Mouse (Mus musculus): ENCODE results near the gene Mark2.

The Mark2 gene

GRCm38 (mm10) chr19:7334049-7334448 lies 7.6 kb downstream of the Mark2 start:
- DNase-seq (ENCODE audit: extremely low spot score, low spot score), result no peak

DNA sequence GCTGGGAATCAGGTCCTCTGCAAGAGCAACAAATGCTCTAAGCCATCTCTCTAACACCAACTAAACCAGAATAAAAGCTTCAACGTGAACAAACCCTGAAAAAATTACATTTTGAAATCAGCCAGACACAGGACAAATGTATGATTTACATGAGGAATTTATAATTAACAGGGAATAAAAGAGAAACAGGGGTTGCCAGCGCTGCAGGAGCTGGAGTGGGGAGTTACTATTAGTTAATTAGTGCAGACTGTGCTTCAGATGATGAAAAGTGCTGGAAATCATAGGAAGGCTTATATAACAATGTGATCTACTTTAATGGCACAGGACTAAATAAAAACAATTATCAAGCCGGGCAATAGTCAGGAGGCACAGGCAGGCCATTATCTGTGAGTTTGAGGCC lies 20.3 kb downstream of the Mark2 start:
- DNase-seq (ENCODE audit: extremely low spot score, low spot score), result no peak

DNA sequence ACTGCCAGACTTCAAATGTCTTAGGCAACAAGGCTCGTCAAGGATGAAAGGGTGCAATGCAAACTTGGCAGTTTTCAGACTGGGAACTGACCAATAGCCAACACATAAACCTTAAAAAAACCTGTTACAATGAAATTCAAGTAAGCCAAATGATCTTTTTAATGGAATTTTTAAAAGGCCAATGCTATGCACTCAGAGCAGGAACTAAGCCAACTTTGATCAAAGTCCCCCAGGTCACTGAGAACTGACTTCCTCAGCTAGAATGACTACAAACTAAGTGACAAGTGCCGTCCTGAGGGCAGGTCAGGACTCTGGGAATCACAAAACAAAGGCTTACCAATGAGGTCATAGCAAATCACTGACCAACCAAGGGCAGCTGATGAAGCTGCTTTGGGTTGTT lies 21.5 kb downstream of the Mark2 start:
- no peak for DNase-seq (ENCODE audit: extremely low spot score, low spot score)

- DNase-seq (ENCODE audit: extremely low spot score, low spot score), result no peak
Observed at GRCm38 (mm10) chr19:7317716-7318115, 23.9 kb downstream of the Mark2 start.

- DNase-seq (ENCODE audit: extremely low spot score, low spot score), result no peak
Observed at GRCm38 (mm10) chr19:7316822-7317221, 24.8 kb downstream of the Mark2 start.

DNA sequence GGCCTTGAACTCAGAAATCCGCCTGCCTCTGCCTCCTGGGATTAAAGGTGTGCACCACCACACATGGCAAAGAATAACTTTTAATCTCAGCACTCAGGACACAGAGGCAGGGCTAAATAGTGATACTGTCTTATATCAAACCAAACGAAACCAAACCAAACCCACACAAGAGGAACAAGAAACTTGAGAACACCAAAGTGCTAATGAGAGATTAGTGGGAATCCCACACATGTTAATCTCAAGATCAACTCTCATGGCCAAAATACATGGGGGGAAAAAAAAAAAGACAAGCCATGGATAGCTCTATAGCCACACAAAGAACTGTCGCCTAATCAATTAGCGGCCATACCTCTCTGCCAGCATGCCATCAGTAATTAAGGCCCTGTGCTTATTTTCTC lies 26.1 kb downstream of the Mark2 start:
- no peak for DNase-seq (ENCODE audit: extremely low spot score, low spot score)

DNA sequence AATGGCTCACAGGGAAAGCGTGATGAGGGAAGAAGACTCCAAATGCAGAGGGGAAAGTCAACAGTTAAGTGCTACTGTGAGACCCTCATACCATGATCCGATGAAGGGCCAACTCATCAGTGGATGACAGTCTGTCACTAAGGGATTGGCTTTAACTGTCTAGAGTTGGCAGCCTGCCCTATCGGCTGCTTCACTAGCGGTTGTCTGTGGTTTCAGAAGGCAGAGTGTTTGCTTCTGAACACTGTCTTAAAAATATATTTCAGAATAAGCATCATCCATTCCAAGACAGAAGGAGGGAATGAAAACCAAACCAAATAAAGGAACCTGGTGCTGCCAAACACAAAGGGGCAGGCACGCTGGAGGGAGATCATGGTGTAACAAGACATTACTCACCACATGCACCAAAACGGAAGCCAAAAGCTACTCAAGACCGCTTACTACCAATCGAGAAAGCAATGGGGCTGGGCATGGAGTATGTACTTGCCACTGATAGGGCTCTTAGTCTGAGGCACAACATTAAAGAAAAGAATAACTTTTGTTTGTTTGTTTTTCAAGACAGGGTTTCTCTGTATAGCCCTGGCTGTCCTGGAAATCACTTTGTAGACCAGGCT lies 26.6 kb downstream of the Mark2 start:
- DNase-seq (ENCODE audit: extremely low spot score, low spot score), result no peak

DNA sequence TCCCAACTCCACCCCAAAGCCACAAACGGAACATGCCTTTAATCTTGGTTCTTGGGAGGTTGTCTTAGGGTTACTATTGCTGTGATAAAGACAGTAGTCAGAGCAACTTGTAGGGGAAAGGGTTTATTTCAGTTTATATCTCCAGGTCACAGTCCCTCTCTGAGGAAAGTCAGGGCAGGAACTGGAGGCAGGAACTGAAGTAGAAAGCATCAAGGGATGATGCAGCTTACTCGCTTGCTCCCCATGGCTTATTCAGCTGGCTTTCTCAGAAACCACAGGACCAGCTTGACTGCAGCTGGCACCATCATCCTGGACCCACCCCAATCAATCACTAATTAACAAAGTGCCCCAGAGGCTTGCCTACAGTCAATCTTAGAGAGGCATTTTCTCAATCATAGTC lies 28.0 kb downstream of the Mark2 start:
- no peak for DNase-seq (ENCODE audit: extremely low spot score, low spot score)

DNA sequence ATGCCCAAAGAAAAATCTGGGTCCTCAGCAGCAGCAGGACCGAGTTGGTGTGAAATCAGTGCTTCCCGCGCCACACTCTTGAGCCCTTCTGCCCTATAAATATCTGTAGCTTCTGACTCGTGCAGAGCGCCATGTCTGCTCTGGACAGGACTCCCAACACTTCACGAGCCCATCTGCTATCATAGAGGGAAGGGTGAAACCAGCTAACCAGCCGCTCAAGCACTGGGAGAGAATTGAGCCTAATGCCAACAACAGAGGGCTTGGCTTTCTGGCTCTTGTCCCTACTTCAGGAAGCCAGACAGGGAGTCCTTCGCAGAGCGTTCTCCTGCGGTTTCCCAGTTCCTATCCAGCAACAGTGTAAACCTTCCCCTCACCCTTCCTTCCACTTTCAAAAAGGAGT lies 30.4 kb downstream of the Mark2 start:
- DNase-seq (ENCODE audit: extremely low spot score, low spot score), result no peak

DNA sequence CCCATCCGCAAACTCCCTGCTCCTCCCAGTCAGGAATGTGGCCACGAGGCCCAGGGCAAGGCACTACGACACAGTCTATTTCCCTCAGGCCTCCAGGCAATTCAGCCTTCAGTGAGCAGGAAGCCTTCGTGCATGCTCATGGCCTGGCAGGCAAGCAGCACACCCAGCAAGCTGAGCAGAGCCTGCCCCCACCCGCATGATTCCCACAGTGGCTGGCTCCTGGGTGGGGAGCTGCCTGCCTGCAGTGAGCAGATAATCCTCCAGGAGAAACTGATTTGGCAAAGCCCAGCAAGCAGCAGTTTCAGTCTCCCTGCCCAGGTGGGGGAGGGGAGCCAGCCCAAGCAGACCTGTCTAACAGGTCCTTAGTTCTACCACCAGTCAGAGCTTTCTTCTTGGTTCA lies 31.0 kb downstream of the Mark2 start:
- peak; percentile 22 for DNase-seq (ENCODE audit: extremely low spot score, low spot score)

DNA sequence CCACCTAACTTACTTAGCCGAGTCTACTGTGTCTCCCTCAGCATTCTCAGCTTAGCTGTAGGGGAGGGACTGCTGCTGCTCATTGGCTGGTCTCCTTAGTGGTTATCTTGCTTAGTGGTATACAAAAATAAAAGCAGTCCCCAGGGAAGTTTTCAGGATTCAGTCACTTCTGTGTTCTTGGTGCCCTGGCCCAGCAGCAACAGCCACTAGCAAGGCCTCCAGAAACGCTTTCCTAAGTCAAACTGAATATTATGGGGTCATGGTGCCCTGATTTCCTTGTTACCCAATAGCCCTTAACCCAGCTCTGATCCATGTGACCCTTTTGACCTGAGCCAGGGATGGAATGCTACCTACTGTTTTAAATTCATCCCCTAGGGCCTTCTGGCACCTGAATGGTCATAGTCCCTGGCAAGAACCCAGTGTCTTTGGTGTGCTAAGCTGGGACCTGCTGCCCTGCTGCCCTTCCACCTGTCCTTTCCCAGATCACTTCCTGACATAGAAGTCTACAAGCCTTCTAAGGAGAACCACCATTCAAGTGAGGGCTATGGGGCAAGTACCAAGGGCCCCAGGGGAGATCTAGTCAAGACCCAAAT lies 31.8 kb downstream of the Mark2 start:
- no peak for DNase-seq (ENCODE audit: extremely low spot score, low spot score)

DNA sequence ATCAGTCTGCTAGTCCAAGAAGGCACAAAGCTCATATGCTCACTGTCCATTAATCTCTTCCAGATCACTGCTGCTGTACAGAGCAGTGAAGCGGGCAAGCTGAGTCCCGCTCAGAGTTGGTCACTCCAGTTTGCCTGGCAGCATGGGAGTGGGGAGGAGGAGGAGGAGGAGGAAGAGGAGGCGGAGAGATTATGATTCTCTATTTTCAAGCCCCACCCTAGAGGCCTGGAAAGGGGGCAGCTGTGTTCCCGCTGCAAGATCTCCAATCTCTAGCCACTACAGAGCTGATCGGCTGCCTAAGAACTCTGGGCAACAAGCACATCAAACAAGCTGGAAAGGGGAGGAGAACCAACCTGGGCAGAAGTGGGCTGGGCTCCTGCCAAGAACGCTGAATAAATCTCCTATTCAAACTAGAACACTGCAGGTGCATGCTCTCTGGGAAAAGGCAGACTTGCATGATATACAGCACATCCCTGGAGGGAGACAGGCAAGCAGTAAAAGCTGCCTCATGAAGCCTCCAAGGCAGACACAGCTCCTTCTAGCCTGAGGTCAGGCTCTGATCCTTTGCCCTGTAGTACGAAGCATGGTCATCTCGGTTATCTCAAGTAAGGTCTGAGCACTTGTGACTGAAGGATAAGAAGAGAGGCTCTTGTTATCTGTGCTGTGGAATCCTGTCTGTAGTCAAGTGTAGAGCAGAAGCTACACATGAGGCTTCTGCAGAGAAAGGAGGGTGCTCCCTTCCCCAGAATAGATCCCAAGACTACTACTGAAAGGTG lies 33.5 kb downstream of the Mark2 start:
- DNase-seq (ENCODE audit: extremely low spot score, low spot score), result no peak

DNA sequence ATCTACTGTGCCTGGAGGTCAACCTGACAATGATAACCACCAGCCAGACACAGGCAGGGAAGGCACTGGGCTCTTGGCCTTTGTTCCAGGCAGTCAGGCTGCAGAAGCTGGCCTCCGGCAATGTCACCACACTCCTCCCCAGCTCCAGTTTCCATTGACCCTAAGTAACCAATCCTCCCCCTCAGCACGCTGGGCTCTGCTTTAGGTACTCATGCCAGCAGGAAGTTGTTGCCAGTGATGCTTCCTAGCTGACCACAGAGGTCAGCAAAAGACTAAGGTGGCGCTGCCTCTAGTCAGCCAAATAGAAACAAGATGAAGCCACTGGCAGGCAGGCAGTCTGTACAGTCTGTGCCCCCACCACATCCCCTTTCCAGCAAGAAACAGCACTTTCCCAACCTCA lies 34.7 kb downstream of the Mark2 start:
- no peak for DNase-seq (ENCODE audit: extremely low spot score, low spot score)

DNA sequence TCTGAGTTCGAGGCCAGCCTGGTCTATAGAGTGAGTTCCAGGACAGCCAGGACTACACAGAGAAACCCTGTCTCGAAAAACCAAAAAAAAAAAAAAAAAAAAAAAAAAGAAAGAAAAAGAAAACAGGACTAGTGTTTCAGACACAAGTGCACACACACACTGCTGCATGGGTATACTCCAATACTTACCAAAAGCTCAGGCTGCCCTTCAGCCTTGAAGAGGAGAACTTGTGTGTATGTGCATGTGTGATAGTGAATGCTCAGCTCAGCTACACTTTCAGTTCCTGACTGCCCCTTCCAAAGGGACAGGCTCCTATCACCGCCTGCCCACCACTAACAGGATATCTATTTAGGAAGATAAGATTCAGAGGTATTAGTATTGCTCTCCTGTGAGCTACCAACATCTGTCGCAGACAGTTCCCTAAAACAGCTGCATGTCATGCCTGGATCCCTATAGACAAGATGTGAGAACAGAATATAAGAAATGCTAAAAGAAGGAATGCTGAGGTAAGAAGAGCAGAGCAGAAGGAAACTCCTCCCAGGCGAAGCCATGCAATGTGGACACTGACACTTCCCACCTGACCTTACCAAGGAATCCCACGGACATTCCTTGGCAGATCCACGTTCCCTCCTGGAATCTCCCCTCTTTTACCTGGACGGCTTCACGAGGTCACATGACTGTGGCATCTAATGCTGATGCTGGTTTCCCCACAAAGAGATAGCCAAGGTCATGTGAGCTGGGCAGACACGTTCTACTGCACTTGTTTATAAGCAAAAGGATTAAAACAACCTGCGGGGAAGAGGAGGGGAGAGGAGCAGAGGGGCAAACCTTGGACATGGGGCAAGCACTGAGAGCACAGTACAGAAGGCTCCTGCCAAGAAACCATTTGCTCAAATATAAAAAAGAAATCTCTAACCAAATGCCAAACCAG lies 36.0 kb downstream of the Mark2 start:
- DNase-seq (ENCODE audit: extremely low spot score, low spot score), result no peak

DNA sequence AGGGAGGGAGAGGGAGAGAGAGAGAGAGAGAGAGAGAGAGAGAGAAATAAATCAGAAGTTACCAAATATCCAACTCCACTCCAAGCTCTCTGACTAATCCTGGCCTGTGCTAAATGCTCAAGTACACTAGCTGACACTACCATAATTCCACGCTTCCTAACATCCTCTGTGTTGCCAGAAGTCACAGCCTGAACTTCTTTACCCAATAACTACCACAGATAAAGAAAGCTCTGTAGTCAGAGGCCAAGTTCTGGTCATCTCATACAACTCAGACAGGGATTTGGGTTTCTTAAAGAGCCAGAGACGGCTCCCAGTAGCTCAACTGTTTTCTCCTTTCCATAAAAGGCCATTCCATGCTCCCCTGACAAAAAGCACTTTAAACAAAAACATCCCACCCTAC lies 36.9 kb downstream of the Mark2 start:
- no peak for DNase-seq (ENCODE audit: extremely low spot score, low spot score)

DNA sequence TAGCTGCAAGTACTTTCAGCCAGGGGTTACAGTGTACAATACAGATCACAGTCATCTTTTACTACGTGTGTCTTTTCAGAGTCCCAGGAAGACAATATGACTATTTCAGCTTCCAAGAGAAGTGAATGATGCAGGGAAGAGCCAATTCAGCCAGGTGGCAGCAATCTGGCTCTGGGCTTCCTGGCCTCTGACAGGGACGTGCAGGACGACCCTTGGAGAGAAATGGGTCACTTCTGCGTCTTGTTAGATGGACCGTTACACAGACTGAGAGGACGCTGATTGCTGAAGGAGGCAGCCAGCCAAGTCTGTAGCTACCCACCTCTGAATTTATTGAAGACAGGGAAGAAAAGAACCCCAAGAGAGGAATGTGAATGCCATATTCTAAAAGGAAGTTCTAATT lies 37.9 kb downstream of the Mark2 start:
- DNase-seq (ENCODE audit: extremely low spot score, low spot score), result no peak

GRCm38 (mm10) chr19:7302493-7302797 lies 39.2 kb downstream of the Mark2 start:
- DNase-seq (ENCODE audit: extremely low spot score, low spot score), result no peak

GRCm38 (mm10) chr19:7301647-7302492 lies 39.8 kb downstream of the Mark2 start:
- no peak for DNase-seq (ENCODE audit: extremely low spot score, low spot score)

GRCm38 (mm10) chr19:7300078-7300477 lies 41.6 kb downstream of the Mark2 start:
- no peak for DNase-seq (ENCODE audit: extremely low spot score, low spot score)

GRCm38 (mm10) chr19:7299052-7299451 lies 42.6 kb downstream of the Mark2 start:
- no peak for DNase-seq (ENCODE audit: extremely low spot score, low spot score)

DNA sequence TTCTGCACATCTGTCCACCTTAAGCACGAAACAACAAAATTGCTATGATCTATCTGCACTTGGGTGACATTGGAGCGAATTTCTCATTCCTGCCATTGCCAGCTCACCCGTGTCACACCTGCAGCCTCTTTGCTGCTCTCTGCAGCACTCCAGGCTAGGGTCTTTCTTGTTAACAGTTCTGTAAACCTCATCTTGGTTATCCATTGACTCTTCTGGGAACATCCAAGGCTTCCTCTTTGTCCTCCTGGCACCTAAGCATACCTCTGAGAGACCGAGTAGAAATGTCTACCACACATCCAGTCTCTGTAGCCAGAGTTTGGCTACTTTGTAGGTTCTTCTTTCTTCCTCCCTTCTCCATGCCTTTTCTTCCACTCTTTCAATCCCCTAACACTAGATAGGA lies 45.7 kb downstream of the Mark2 start:
- DNase-seq (ENCODE audit: extremely low spot score, low spot score), result no peak

All from neural tube, embryonic 10.5 days (tissue).